Mouse (Mus musculus): Measurements from ENCODE around the gene Paxbp1.

GRCm38 (mm10) chr16:90999827-91000226 lies 44.5 kb downstream of the Paxbp1 start:
- TF ChIP-seq CTCF (IDR thresholded peaks at IDR 0.05; ENCODE audit: low read depth): no peak
- TF ChIP-seq EP300 (IDR thresholded peaks at IDR 0.05; ENCODE audit: low read depth): no peak

Data from liver, postnatal 0 days (tissue).